Mouse (Mus musculus) kidney, embryonic 14.5 days (tissue): ENCODE results near the gene Tnni1. TPM values are rescaled to one million over a fixed set of nuclear protein-coding genes. Genes with fewer than 3 reads are reported as not detected.

Experiments
- ATAC-seq: fragments of 200-750 bp; cut with Nextera tagmentation; 2 replicates; pipeline ENCODE4 v1.8.0; 2017; ENCODE audit warnings: moderate number of reproducible peaks, mild to moderate bottlenecking, moderate TSS enrichment, moderate library complexity; ENCODE audit not compliant: low FRiP score, low TSS enrichment
- H3K27ac ChIP-seq: fragments of 300-500 bp; sonication (generic); 2 replicates; pipeline ENCODE4 v1.5.1; 2014; ENCODE audit warnings: low read depth, mild to moderate bottlenecking, low read length, moderate library complexity, mixed read lengths
- H3K27me3 ChIP-seq: fragments of 300-500 bp; sonication (generic); 2 replicates; pipeline ENCODE4 v1.6.1; 2014; ENCODE audit warnings: mild to moderate bottlenecking, low read length; ENCODE audit not compliant: control insufficient read depth, insufficient read depth
- H3K36me3 ChIP-seq: fragments of 300-500 bp; sonication (generic); 2 replicates; pipeline ENCODE4 v1.6.1; 2014; ENCODE audit warnings: low read length, mixed read lengths; ENCODE audit not compliant: control insufficient read depth, insufficient read depth
- H3K4me1 ChIP-seq: fragments of 300-500 bp; sonication (generic); 2 replicates; pipeline ENCODE4 v1.6.1; 2014; ENCODE audit warnings: low read length, mixed read lengths; ENCODE audit not compliant: control insufficient read depth, insufficient read depth
- H3K4me2 ChIP-seq: fragments of 300-500 bp; sonication (generic); replicated peaks from 2 replicates; pipeline ENCODE4 v1.6.1; 2014; ENCODE audit warnings: low read depth, mild to moderate bottlenecking, low read length
- H3K4me3 ChIP-seq: fragments of 300-500 bp; sonication (generic); 2 replicates; pipeline ENCODE4 v1.5.1; 2014; ENCODE audit warnings: mild to moderate bottlenecking, low read length
- H3K9ac ChIP-seq: fragments of 300-500 bp; sonication (generic); 2 replicates; pipeline ENCODE4 v1.6.1; 2014; ENCODE audit warnings: low read depth, mild to moderate bottlenecking, low read length, moderate library complexity
- H3K9me3 ChIP-seq: fragments of 300-500 bp; sonication (generic); 2 replicates; pipeline ENCODE4 v1.6.1; 2016; ENCODE audit warnings: low read length; ENCODE audit not compliant: control insufficient read depth
- whole genome bisulfite sequencing: fragments of 180-500 bp; shearing (Covaris S2); extraction: QIAGEN DNeasy Blood & Tissue Kit; methylation state at CpG from one replicate; pipeline ENCODE4 v1.1.7; 2014; 5-methylcytosine and 5-hydroxymethylcytosine counted together
- polyA plus RNA-seq: library from polyadenylated mRNA; unstranded; fragments of >200 nt; fragmentation: Nextera tagmentation; extraction: Ambion mirVana; gene quantifications from 2 replicates; pipeline ENCODE4 v1.2.1, GENCODE M21; 2014

Tnni1 gene
- polyA plus RNA-seq, 1 experiment from 2014 or later: 18.3 TPM

- Histone ChIP-seq H3K36me3 (no peaks in the 10 kb centered on the region), H3K9ac (no peak overlapping the region), H3K27ac (peak overlapping the region; percentile 32; the same call in 1 of the 2 replicates), H3K4me2 (no peak overlapping the region), H3K27me3 (no peaks in the 10 kb centered on the region), H3K4me3 (no peak overlapping the region), H3K4me1 (peaks cover 37% of the 10 kb centered on the region), H3K9me3 (no peaks in the 10 kb centered on the region)
- no peak for ATAC-seq
Observed at GRCm38 (mm10) chr1:135776596-135776995, 2.6 kb upstream of the Tnni1 start.

- H3K4me3 ChIP-seq: no peak overlapping the region
- H3K27ac ChIP-seq: no peak overlapping the region
- no peak overlapping the region for H3K4me2 ChIP-seq
- WGBS: 88% methylated on average over 1 of the region's 1 CpGs
- no peak overlapping the region for H3K9ac ChIP-seq
- H3K27me3 ChIP-seq: no peaks in the 10 kb centered on the region
- no peak for ATAC-seq
- H3K36me3 ChIP-seq: no peaks in the 10 kb centered on the region
- no peaks in the 10 kb centered on the region for H3K9me3 ChIP-seq
- peaks cover 36% of the 10 kb centered on the region for H3K4me1 ChIP-seq
Observed at GRCm38 (mm10) chr1:135777046-135777445, 2.2 kb upstream of the Tnni1 start.

GRCm38 (mm10) chr1:135780649-135781048 lies 1.4 kb downstream of the Tnni1 start:
- no peak for ATAC-seq
- H3K9me3 ChIP-seq: no peaks in the 10 kb centered on the region
- H3K27ac ChIP-seq: 0 out of 2 replicates have a peak overlapping the region, but pooled peaks have one; percentile 38
- H3K4me3 ChIP-seq: no peak overlapping the region
- 18% methylated on average over 4 of the region's 4 CpGs for WGBS
- no peak overlapping the region for H3K9ac ChIP-seq
- H3K36me3 ChIP-seq: no peaks in the 10 kb centered on the region
- peaks cover 36% of the 10 kb centered on the region for H3K4me1 ChIP-seq
- no peaks in the 10 kb centered on the region for H3K27me3 ChIP-seq
- H3K4me2 ChIP-seq: no peak overlapping the region

- Histone ChIP-seq H3K27me3 (no peaks in the 10 kb centered on the region), H3K9ac (no peak overlapping the region), H3K9me3 (no peaks in the 10 kb centered on the region), H3K4me2 (no peak overlapping the region), H3K36me3 (no peaks in the 10 kb centered on the region), H3K4me3 (no peak overlapping the region), H3K4me1 (peaks cover 32% of the 10 kb centered on the region), H3K27ac (0 out of 2 replicates have a peak overlapping the region, but pooled peaks have one; percentile 38)
- no peak for ATAC-seq
- 9% methylated on average over 13 of the region's 13 CpGs for WGBS
Observed at GRCm38 (mm10) chr1:135781220-135781619, 2.0 kb downstream of the Tnni1 start.

- Histone ChIP-seq H3K27me3 (no peaks in the 10 kb centered on the region), H3K4me2 (no peak overlapping the region), H3K4me1 (peaks cover 24% of the 10 kb centered on the region), H3K36me3 (no peaks in the 10 kb centered on the region), H3K4me3 (no peak overlapping the region), H3K27ac (no peak overlapping the region), H3K9me3 (no peaks in the 10 kb centered on the region), H3K9ac (no peak overlapping the region)
- 56% methylated on average over 10 of the region's 10 CpGs for WGBS
- no peak for ATAC-seq
Observed at GRCm38 (mm10) chr1:135782816-135783215, 3.6 kb downstream of the Tnni1 start.

- WGBS: 54% methylated on average over 3 of the region's 3 CpGs
- Histone ChIP-seq H3K4me2 (no peak overlapping the region), H3K27me3 (no peaks in the 10 kb centered on the region), H3K4me3 (no peak overlapping the region), H3K9ac (no peak overlapping the region), H3K9me3 (no peaks in the 10 kb centered on the region), H3K4me1 (no peaks in the 10 kb centered on the region; the same call in 1 of the 2 replicates), H3K36me3 (no peaks in the 10 kb centered on the region), H3K27ac (no peak overlapping the region)
- ATAC-seq: peak; percentile 22; the same call in 1 of the 2 replicates
Observed at GRCm38 (mm10) chr1:135787799-135788198, 8.6 kb downstream of the Tnni1 start.

GRCm38 (mm10) chr1:135788708-135789107 lies 9.5 kb downstream of the Tnni1 start:
- H3K36me3 ChIP-seq: no peaks in the 10 kb centered on the region
- H3K9me3 ChIP-seq: no peaks in the 10 kb centered on the region
- peak overlapping the region; percentile 13; the same call in 1 of the 2 replicates for H3K27ac ChIP-seq
- no peak overlapping the region for H3K9ac ChIP-seq
- H3K4me3 ChIP-seq: no peak overlapping the region
- ATAC-seq: peak; percentile 68
- H3K4me1 ChIP-seq: peaks cover 6% of the 10 kb centered on the region
- 0 out of 2 replicates have a peak overlapping the region, but pooled peaks have one; percentile 15 for H3K4me2 ChIP-seq
- H3K27me3 ChIP-seq: no peaks in the 10 kb centered on the region
- WGBS: 4% methylated on average over 10 of the region's 10 CpGs

GRCm38 (mm10) chr1:135789815-135790214 lies 10.6 kb downstream of the Tnni1 start:
- H3K4me2 ChIP-seq: no peak overlapping the region
- H3K9me3 ChIP-seq: no peaks in the 10 kb centered on the region
- no peak overlapping the region for H3K4me3 ChIP-seq
- no peak overlapping the region for H3K27ac ChIP-seq
- H3K4me1 ChIP-seq: peaks cover 16% of the 10 kb centered on the region
- 8% methylated on average over 5 of the region's 5 CpGs for WGBS
- no peaks in the 10 kb centered on the region for H3K36me3 ChIP-seq
- no peak overlapping the region for H3K9ac ChIP-seq
- ATAC-seq: no peak
- no peaks in the 10 kb centered on the region for H3K27me3 ChIP-seq

- Histone ChIP-seq H3K9me3 (no peaks in the 10 kb centered on the region), H3K4me2 (no peak overlapping the region), H3K9ac (no peak overlapping the region), H3K4me1 (peaks cover 22% of the 10 kb centered on the region), H3K27ac (peak overlapping the region; percentile 79; the same call in 1 of the 2 replicates), H3K4me3 (no peak overlapping the region), H3K36me3 (no peaks in the 10 kb centered on the region), H3K27me3 (no peaks in the 10 kb centered on the region)
- 70% methylated on average over 13 of the region's 13 CpGs for WGBS
- no peak for ATAC-seq
Observed at GRCm38 (mm10) chr1:135792143-135792939, 13.1 kb downstream of the Tnni1 start.
